Mouse (Mus musculus) liver, adult 2 months (tissue): Measurements from ENCODE around the gene Hpcal1. TPM values are rescaled to one million over a fixed set of nuclear protein-coding genes. Genes with fewer than 3 reads are reported as not detected.

Experiments
- DNase-seq: peaks from one replicate; pipeline ENCODE4 v3.0.0-alpha.2; 2011; ENCODE audit warnings: low read depth, low spot score; ENCODE audit errors: extremely low read depth
- H3K27ac ChIP-seq: fragments of 200-500 bp; replicated peaks from 2 replicates; pipeline ENCODE4 v1.5.1; 2012; ENCODE audit warnings: low read depth, mild to moderate bottlenecking, control low read depth, inconsistent platforms, low read length; ENCODE audit not compliant: insufficient read depth
- H3K27me3 ChIP-seq: fragments of 200-500 bp; 2 replicates; pipeline ENCODE4 v1.6.1; 2012; ENCODE audit warnings: mild to moderate bottlenecking, moderate library complexity, low read length, inconsistent platforms; ENCODE audit not compliant: control insufficient read depth, insufficient read depth
- H3K36me3 ChIP-seq: fragments of 200-500 bp; 2 replicates; pipeline ENCODE4 v1.6.1; 2012; ENCODE audit warnings: low read length, inconsistent platforms; ENCODE audit not compliant: control insufficient read depth, insufficient read depth
- H3K4me1 ChIP-seq: fragments of 200-500 bp; 2 replicates; pipeline ENCODE4 v1.6.1; 2011; ENCODE audit warnings: low read length; ENCODE audit not compliant: control insufficient read depth, insufficient read depth
- H3K4me3 ChIP-seq: fragments of 200-500 bp; 2 replicates; pipeline ENCODE4 v1.5.1; 2011; ENCODE audit warnings: low read depth, mild to moderate bottlenecking, control low read depth, low read length, moderate library complexity; ENCODE audit not compliant: insufficient read depth
- H3K79me2 ChIP-seq: fragments of 200-500 bp; 2 replicates; pipeline ENCODE4 v1.6.1; 2012; ENCODE audit warnings: inconsistent platforms, mild to moderate bottlenecking, low read length, moderate library complexity; ENCODE audit not compliant: control insufficient read depth, insufficient read depth
- H3K9ac ChIP-seq: fragments of 200-500 bp; 2 replicates; pipeline ENCODE4 v1.6.1; 2012; ENCODE audit warnings: low read depth, mild to moderate bottlenecking, control low read depth, inconsistent platforms, low read length
- CTCF ChIP-seq: fragments of 200-500 bp; IDR thresholded peaks from 2 replicates; pipeline ENCODE4 v1.5.1; 2011; ENCODE audit warnings: low read depth, low read length, control low read depth
- POLR2A ChIP-seq: fragments of 200-500 bp; IDR thresholded peaks from 2 replicates; pipeline ENCODE4 v1.6.1; 2011; ENCODE audit warnings: low read length, control low read depth; ENCODE audit not compliant: insufficient read depth; ENCODE audit errors: extremely low read depth
- WGBS: fragments of 180-500 bp; shearing (Covaris S2); methylation state at CpG from one replicate; pipeline ENCODE4 v1.1.7; 2018; 5-methylcytosine and 5-hydroxymethylcytosine counted together
- polyA plus RNA-seq: library from polyadenylated mRNA; depleted of rRNA; stranded (reverse); fragments of >200 nt; gene quantifications from 2 replicates; pipeline ENCODE4 v1.2.3, GENCODE M21; 2012
- total RNA-seq: library from RNA; depleted of rRNA; stranded (reverse); fragments of >200 nt; gene quantifications from 2 replicates; pipeline ENCODE4 v1.2.3, GENCODE M21; 2014

The Hpcal1 gene
- total and polyA plus RNA-seq, 2 experiments = 8.5 to 23.2 TPM

DNA sequence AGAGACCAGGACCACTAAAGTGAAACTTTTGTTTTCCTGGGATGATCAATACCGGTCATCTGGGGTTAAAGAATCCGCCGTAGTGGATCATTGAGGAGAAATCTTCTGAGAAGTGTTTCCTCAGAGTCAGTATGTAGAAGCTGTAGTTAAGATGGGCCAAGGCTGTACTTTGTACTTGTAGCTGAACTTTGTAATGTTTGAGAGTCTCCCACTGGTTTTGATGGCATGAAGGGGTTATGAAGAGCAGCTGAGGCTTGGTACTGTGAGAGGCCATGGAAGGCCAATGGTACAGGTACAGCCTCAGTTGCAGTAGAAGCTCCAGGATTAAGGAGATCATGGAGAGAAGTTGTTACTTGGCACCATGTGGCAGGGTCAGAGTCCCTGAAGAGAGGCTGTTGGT lies 13.2 kb downstream of the Hpcal1 start:
- 50% methylated on average over 3 of the region's 3 CpGs for WGBS
- no peaks in the 10 kb centered on the region for H3K27me3 ChIP-seq
- H3K36me3 ChIP-seq = no peaks in the 10 kb centered on the region
- H3K4me1 ChIP-seq = peaks cover 29% of the 10 kb centered on the region
- DNase-seq = peak; percentile 40
- H3K27ac ChIP-seq = no peak overlapping the region
- no peak overlapping the region for H3K9ac ChIP-seq
- no peak for TF ChIP-seq CTCF
- no peak for TF ChIP-seq POLR2A
- H3K4me3 ChIP-seq = no peak overlapping the region
- peaks cover 25% of the 10 kb centered on the region; the same call in 1 of the 2 replicates for H3K79me2 ChIP-seq

DNA sequence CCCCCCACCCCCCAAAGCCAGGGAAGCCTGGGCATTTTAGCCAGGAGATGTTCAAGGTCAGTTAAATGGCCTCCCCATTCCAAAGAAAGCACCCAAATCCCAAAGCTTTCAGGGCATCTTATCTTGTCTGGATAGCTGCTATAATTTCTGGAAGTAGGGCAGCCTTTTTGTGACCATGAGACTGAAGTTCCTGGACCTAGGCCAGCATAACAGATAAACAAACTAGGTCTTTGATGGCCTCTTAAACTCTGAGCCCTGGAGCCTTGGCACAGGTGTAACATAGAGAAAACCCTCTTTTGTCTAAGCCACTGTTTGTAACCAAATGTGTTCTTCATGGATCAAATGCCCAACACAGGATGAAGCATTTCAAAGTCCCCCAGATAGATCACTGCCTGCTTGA lies 16.8 kb downstream of the Hpcal1 start:
- Histone ChIP-seq H3K4me1 (peaks cover 32% of the 10 kb centered on the region), H3K36me3 (no peaks in the 10 kb centered on the region), H3K27ac (no peak overlapping the region), H3K79me2 (peaks cover 36% of the 10 kb centered on the region), H3K4me3 (no peak overlapping the region), H3K9ac (no peak overlapping the region), H3K27me3 (no peaks in the 10 kb centered on the region)
- TF ChIP-seq CTCF (no peak), POLR2A (no peak)
- peak; percentile 61 for DNase-seq

DNA sequence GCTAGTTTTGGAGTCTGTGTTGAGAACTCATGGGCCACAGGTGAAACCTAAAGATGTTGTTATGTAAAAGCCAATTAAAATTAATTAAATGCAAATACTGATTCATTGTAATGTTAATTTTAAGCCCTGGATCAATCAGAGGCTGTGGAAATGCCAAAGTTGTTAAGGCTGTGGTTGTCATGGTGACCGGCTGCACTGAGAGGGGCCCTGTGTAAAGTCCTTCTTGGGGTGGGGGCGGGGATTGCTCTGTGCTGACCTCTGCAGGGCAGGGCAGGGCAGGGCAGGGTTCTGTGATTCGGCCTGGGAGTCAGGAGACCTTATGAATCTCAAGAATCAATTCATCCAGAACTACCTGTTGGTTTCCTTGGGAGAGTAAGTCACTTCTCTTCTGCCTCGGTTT lies 18.8 kb downstream of the Hpcal1 start:
- peaks cover 38% of the 10 kb centered on the region for H3K79me2 ChIP-seq
- peak; percentile 52 for TF ChIP-seq CTCF
- TF ChIP-seq POLR2A = no peak
- no peak for DNase-seq
- no peak overlapping the region for H3K4me3 ChIP-seq
- 50% methylated on average over 4 of the region's 4 CpGs for WGBS
- no peak overlapping the region for H3K27ac ChIP-seq
- H3K4me1 ChIP-seq = peaks cover 26% of the 10 kb centered on the region
- no peak overlapping the region for H3K9ac ChIP-seq
- H3K27me3 ChIP-seq = no peaks in the 10 kb centered on the region
- no peaks in the 10 kb centered on the region for H3K36me3 ChIP-seq

DNA sequence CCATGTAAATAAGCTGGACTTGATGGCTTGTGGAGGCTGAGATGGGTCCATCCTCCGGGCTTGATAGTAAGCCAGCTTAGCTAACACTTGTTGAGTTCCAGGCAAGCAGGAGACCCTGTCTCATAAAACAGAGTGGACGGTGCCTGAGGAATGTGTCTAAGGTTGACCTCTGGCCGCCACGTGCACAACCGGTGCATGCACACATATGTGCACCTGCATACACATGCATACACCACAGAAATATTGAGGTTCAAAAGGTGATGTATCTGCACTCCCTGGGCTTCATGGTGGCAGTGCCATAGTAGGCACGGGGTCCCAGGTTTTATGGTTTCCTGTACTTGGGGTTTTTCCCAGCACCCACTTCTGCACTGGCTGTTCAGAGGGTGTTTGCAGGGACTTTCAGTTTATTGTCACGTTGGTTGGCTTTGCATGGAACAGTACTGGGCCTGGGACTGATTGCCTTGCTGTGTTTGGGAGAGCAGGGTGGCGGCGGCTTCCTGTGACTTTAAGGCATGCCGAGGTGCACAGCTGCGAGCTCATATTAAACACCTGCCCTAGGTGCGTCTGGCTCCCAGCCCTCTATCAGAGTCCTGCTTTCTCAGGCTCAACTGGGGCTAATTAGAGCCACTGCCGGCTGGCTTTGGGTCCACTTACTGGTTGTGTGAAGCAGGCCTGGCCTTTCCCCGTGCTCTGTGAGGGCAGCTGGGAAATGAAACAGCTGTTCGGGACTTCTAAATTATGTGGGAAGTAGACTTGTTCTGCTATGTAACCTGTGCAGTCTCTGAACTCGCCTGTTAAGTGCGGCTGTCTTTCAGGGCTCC lies 19.5 kb downstream of the Hpcal1 start:
- no peak for TF ChIP-seq POLR2A
- no peak for TF ChIP-seq CTCF
- DNase-seq = no peak
- Histone ChIP-seq H3K4me1 (peaks cover 26% of the 10 kb centered on the region), H3K4me3 (no peak overlapping the region), H3K27ac (no peak overlapping the region), H3K9ac (no peak overlapping the region), H3K36me3 (no peaks in the 10 kb centered on the region), H3K79me2 (peaks cover 39% of the 10 kb centered on the region), H3K27me3 (no peaks in the 10 kb centered on the region)
- WGBS = 58% methylated on average over 17 of the region's 17 CpGs

DNA sequence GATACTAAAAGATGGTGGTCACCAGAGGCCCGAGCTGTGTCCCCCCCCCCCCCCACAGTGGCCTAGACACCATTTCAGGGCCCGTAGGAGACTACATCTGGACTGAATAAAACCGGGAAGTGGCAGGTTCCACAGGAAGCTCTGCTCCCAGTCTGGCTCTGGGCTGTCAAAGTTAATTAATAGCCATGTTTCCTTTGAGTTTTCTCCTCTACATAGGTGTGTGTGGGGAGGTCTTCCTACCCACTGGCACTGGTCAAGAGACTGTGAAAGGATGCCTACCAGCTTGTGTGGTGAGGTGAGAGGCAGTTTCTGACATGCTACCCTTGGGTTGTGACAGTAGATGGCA lies 20.1 kb downstream of the Hpcal1 start:
- peaks cover 28% of the 10 kb centered on the region for H3K4me1 ChIP-seq
- DNase-seq = no peak
- no peak for TF ChIP-seq POLR2A
- no peak for TF ChIP-seq CTCF
- no peak overlapping the region for H3K4me3 ChIP-seq
- no peaks in the 10 kb centered on the region for H3K27me3 ChIP-seq
- H3K27ac ChIP-seq = no peak overlapping the region
- H3K79me2 ChIP-seq = peaks cover 44% of the 10 kb centered on the region
- H3K9ac ChIP-seq = no peak overlapping the region
- no peaks in the 10 kb centered on the region for H3K36me3 ChIP-seq
- 16% methylated on average over 3 of the region's 3 CpGs for WGBS

DNA sequence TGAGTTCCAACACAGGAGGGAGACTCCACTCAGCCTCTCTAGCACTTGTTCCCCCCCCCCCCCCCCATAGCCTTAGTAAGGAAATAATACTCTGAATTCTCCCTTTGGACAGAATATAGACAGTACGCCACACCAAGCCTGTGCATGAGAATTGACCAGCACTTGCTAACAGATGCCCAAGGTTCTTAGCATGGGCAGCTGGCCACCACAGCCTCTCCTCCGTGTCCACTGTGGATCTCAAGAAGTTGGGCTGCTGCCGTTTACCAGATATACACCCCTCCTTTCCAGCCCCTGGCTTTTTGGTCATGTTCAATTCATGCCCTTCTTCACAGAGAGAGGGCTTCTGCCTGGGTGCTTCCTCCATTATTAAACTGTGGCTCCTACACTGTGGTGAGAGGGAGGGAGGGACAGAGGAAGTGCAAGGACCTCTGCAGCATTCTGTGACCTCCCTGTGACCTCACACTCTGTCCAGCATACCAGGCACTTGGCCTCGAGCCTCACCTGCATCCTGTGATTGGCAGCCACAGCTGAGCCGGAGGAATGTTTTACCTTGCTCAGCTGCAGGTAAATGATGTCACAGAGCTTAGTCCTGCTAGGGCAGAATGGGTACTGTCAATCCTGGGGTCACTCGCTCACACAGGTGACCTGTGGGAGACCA lies 21.2 kb downstream of the Hpcal1 start:
- Histone ChIP-seq H3K27me3 (no peaks in the 10 kb centered on the region), H3K27ac (no peak overlapping the region), H3K4me1 (peaks cover 29% of the 10 kb centered on the region), H3K79me2 (peaks cover 42% of the 10 kb centered on the region), H3K4me3 (no peak overlapping the region), H3K9ac (no peak overlapping the region), H3K36me3 (no peaks in the 10 kb centered on the region)
- WGBS = 47% methylated on average over 6 of the region's 6 CpGs
- TF ChIP-seq POLR2A = no peak
- TF ChIP-seq CTCF = no peak
- DNase-seq = peak; percentile 50
